Mouse (Mus musculus) sigmoid colon, adult 10 weeks (tissue): ENCODE results near the gene Ctps. TPM values are rescaled to one million over a fixed set of nuclear protein-coding genes. Genes with fewer than 3 reads are reported as not detected.

Experiments
- polyA plus RNA-seq: library from polyadenylated mRNA; stranded (reverse); fragments of 350-450 nt; fragmentation: Illumina TruSeq; extraction: RNeasy Lipid Tissue Mini Kit (QIAGEN cat#74804); gene quantifications from one replicate; pipeline ENCODE4 v1.2.3, GENCODE M21; 2014; ENCODE audit warnings: low read depth, low replicate concordance

Gene Ctps
- polyA plus RNA-seq = 15.7 TPM

GRCm38 (mm10) chr4:120569486-120570437, at the start of gene Ctps:
Gene Ctps, minus strand, starts transcription at chr4:120570276.

DNA sequence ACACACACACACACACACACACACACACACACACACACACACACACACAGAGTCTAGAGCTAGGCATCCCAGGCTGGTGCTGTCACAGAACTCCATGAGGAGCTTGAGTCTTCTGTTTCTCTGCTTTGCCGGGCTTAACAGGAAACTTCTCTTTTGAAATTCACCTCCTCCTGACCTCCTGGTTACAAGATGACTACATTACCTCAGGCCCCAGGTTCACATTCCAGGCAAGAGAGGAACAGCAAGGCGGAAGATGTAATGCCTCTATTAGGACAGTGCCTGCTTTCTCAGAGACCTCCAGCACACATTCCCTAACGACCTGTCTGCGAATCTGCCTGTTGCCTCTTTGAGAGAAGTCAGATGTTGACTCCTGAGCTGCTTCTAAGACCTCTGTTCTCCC, 18.4 kb upstream of the Ctps start, which contains the start of gene Gm8439:
Gene Gm8439 (plus strand): TSS at position 301 of the 400 bp plus-strand sequence.

DNA sequence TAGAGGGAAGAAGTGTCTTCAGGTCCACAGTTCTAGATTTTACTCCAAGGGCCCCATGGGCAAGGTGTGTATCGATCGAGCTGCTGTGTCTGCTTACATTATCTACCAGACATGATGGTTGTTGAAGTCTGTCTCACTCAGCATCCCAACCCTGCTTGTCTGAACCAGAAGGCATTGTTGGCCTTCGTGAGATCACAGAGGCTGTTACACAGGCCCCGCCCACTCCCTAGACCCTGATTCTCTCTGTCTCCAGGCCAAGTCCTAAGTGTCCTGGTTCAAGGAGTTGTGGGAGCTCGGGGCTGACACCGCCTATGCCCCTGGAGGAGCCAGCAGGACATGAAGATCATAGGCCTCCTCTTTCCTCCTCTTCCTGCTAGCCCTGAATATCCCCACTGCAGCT, 38.1 kb downstream of the Ctps start, which contains the start of gene Slfnl1:
Gene Slfnl1 (plus strand): TSS at position 246 of the 400 bp plus-strand sequence.

Other genes starting within 250 kb of the Ctps start
- gene Scmh1, start 165.0 kb downstream of the Ctps start, polyA plus RNA-seq = 20.3 TPM
- gene Slfnl1, start 38.0 kb downstream of the Ctps start, polyA plus RNA-seq = not detected
- not detected for gene Gm8439, start 18.5 kb upstream of the Ctps start, polyA plus RNA-seq
- not detected for gene Cited4, start 96.3 kb upstream of the Ctps start, polyA plus RNA-seq
- gene Kcnq4, start 178.3 kb upstream of the Ctps start, polyA plus RNA-seq = not detected